8 mouse cellular contexts compared by ENCODE assay signal in genomic region chr1:179913471-179913870, GRCm38 (mm10). TPM values are rescaled to one million over a fixed set of nuclear protein-coding genes. Genes with fewer than 3 reads are reported as not detected.
DNase-seq lines count a peak whose midpoint lies in the region; ATAC-seq lines count a peak whose summit lies in the region.

No protein-coding gene starts in this region.

- H3K4me1 ChIP-seq in hindbrain, embryonic 13.5 days (replicated peaks) = peaks cover 8% of the 10 kb centered on the region

- no peaks in the 10 kb centered on the region for H3K27me3 ChIP-seq in hindbrain, embryonic 13.5 days

- no peak overlapping the region for H3K9ac ChIP-seq in hindbrain, embryonic 13.5 days

- no peak overlapping the region for H3K4me2 ChIP-seq in hindbrain, embryonic 13.5 days

- no peaks in the 10 kb centered on the region for H3K9me3 ChIP-seq in hindbrain, embryonic 13.5 days

- no peak overlapping the region for H3K4me3 ChIP-seq in hindbrain, embryonic 13.5 days

- no peaks in the 10 kb centered on the region for H3K36me3 ChIP-seq in hindbrain, embryonic 13.5 days

- 22% methylated on average over 4 of the region's 4 CpGs for WGBS in large intestine, adult 2 months
- 79% methylated on average over 4 of the region's 4 CpGs for WGBS in hindbrain, embryonic 13.5 days

- H3K27ac ChIP-seq in hindbrain, embryonic 13.5 days = no peak overlapping the region

- ATAC-seq in hindbrain, embryonic 13.5 days (ENCODE audit: low FRiP score) = no peak

- peak; percentile 30 to 34 for DNase-seq in cerebellum, postnatal 10 days
- DNase-seq in cerebellum, postnatal 4 days (ENCODE audit: low spot score in 2 of 2) = no peak
- DNase-seq in thymus, postnatal 14 days = peak; percentile 0
- no peak for DNase-seq in thymus, postnatal 10 days (ENCODE audit: low spot score in 2 of 2)
- DNase-seq in large intestine, adult 2 months (ENCODE audit: low read depth, low spot score) = peak; percentile 98
- peak; percentile 83 to 84 for DNase-seq in urinary bladder, postnatal 36 days (ENCODE audit: low spot score in 2 of 2)
- DNase-seq in left cerebral cortex, adult 18-20 months (ENCODE audit: low spot score in 2 of 2) = no peak

RNA-seq across cellular contexts. Expression of gene Cdc42bpa, which starts 46.8 kb away (rescaled TPM):
- 6.4 and 7.0 TPM in 2 replicates for polyA plus RNA-seq in large intestine, adult 2 months (2012; rRNA removed)
- total RNA-seq in left cerebral cortex, adult 18-20 months (2021) = 100 to 1,000 TPM; 223 to 236 TPM
- 23.5 and 26.0 TPM in 2 replicates for polyA plus RNA-seq in hindbrain, embryonic 13.5 days (2015; fragmentation: Nextera tagmentation; extraction: Ambion mirVana)

Comparison
In these comparisons a context has a peak if more than half of its experiments do, and no peak if none do; other contexts are left out.
1. DNase-seq: peak in cerebellum, postnatal 10 days (2 of 2), thymus, postnatal 14 days (single experiment), large intestine, adult 2 months (single experiment) and urinary bladder, postnatal 36 days (2 of 2); none in cerebellum, postnatal 4 days (0 of 2), thymus, postnatal 10 days (0 of 2) and left cerebral cortex, adult 18-20 months (0 of 2).